Mouse (Mus musculus): Measurements from ENCODE around the gene St5.
A peak's percentile ranks its signal among the peaks of the same experiment; 100 is the strongest.

The St5 gene

GRCm38 (mm10) chr7:109568391-109568892 lies 135.0 kb downstream of the St5 start:
- DNase-seq (ENCODE audit: low read depth, low spot score): no peak

- no peak for DNase-seq (ENCODE audit: low read depth, low spot score)
These were observed 136.3 kb downstream of the St5 start for GRCm38 (mm10) chr7:109566841-109567768.

GRCm38 (mm10) chr7:109566327-109566726 lies 137.1 kb downstream of the St5 start:
- no peak for DNase-seq (ENCODE audit: low read depth, low spot score)

GRCm38 (mm10) chr7:109563775-109564362 lies 139.5 kb downstream of the St5 start:
- DNase-seq (ENCODE audit: low read depth, low spot score): no peak

GRCm38 (mm10) chr7:109562676-109563075 lies 140.7 kb downstream of the St5 start:
- DNase-seq (ENCODE audit: low read depth, low spot score): no peak

- DNase-seq (ENCODE audit: low read depth, low spot score): no peak
These were observed 141.2 kb downstream of the St5 start for GRCm38 (mm10) chr7:109562154-109562599.

- no peak for DNase-seq (ENCODE audit: low read depth, low spot score)
These were observed 141.8 kb downstream of the St5 start for GRCm38 (mm10) chr7:109561466-109562153.

- DNase-seq (ENCODE audit: low read depth, low spot score): no peak
These were observed 143.9 kb downstream of the St5 start for GRCm38 (mm10) chr7:109559536-109559935.

GRCm38 (mm10) chr7:109546726-109547125 lies 156.7 kb downstream of the St5 start:
- no peak for DNase-seq (ENCODE audit: low read depth, low spot score)

GRCm38 (mm10) chr7:109546186-109546585 lies 157.2 kb downstream of the St5 start:
- no peak for DNase-seq (ENCODE audit: low read depth, low spot score)

- DNase-seq (ENCODE audit: low read depth, low spot score): no peak
These were observed 158.0 kb downstream of the St5 start for GRCm38 (mm10) chr7:109545255-109545993.

GRCm38 (mm10) chr7:109544792-109545191 lies 158.6 kb downstream of the St5 start:
- DNase-seq (ENCODE audit: low read depth, low spot score): no peak

- no peak for DNase-seq (ENCODE audit: low read depth, low spot score)
These were observed 161.1 kb downstream of the St5 start for GRCm38 (mm10) chr7:109542364-109542628.

GRCm38 (mm10) chr7:109541609-109542363 lies 161.6 kb downstream of the St5 start:
- no peak for DNase-seq (ENCODE audit: low read depth, low spot score)

- DNase-seq (ENCODE audit: low read depth, low spot score): no peak
These were observed 162.5 kb downstream of the St5 start for GRCm38 (mm10) chr7:109540902-109541301.

- no peak for DNase-seq (ENCODE audit: low read depth, low spot score)
These were observed 166.9 kb downstream of the St5 start for GRCm38 (mm10) chr7:109536451-109536946.

- DNase-seq (ENCODE audit: low read depth, low spot score): no peak
These were observed 168.5 kb downstream of the St5 start for GRCm38 (mm10) chr7:109534921-109535320.

- DNase-seq (ENCODE audit: low read depth, low spot score): peak; percentile 17
These were observed 169.5 kb downstream of the St5 start for GRCm38 (mm10) chr7:109533888-109534287.

GRCm38 (mm10) chr7:109533129-109533528 lies 170.3 kb downstream of the St5 start:
- peak; percentile 19 for DNase-seq (ENCODE audit: low read depth, low spot score)

GRCm38 (mm10) chr7:109532691-109533090 lies 170.7 kb downstream of the St5 start:
- peak; percentile 52 for DNase-seq (ENCODE audit: low read depth, low spot score)

- no peak for DNase-seq (ENCODE audit: low read depth, low spot score)
These were observed 171.9 kb downstream of the St5 start for GRCm38 (mm10) chr7:109531501-109531900.

All from telencephalon, adult 2 months (tissue).